Comparison of ENCODE assay signal across 20 mouse cellular contexts in the genomic region with DNA sequence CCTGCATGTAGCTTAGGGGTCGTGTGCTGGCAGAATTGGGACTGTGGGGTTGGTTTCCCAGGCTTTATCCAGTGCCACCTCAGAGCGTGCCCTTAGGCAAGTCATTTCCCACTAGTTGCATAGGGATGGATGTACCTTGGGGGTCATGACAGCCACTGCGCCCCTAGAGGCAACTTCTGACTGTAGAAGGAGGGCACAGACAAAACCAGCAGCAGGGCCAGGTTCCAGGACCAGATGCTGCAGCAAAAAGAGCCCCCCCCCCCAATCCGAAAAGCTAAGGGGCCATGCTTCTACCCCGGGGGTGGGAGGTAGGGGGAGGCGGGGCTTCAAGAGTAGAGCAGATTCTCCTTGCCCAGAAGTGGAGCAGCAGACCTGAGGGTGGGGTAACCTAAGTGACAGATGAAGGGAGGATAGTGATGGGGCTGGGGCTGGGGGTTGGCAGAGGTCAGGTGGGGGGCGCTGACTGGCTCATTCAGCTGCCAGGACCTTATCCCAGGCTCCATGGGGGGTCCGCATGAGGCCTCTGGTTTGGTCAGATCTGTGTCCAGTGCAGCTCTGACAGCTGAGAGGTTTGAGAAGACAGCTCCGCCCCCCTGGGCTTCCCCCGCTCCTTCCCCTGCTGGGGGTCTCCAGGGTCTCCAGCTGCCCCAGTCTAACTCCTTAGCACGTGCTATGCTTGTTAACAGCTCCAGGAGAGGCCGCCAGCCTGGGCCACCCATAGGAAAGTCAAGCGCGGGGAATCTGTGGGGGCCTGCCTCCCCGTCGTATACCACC. TPM values are rescaled to one million over a fixed set of nuclear protein-coding genes. Genes with fewer than 3 reads are reported as not detected.
DNase-seq lines count a peak whose midpoint lies in the region; ATAC-seq and TF ChIP-seq lines count a peak whose summit lies in the region.
"Had no signal": no experiment of that assay in that cellular context is flagged by ENCODE, and none has a peak within 500 bp of the region (broad histone marks: within the 10 kb centered on the region; RNA-seq: fewer than 3 reads in every experiment).

No protein-coding gene starts in this region.

- peaks cover 95% of the 10 kb centered on the region for H3K27me3 ChIP-seq in midbrain, embryonic 12.5 days
- peaks cover 7% of the 10 kb centered on the region for H3K27me3 ChIP-seq in midbrain, embryonic 16.5 days (ENCODE audit: control insufficient read depth, insufficient read depth, low read depth, low read length)
- no peaks in the 10 kb centered on the region for H3K27me3 ChIP-seq in stomach, postnatal 0 days (ENCODE audit: control insufficient read depth, insufficient read depth, low read length)

- H3K4me2 ChIP-seq in midbrain, embryonic 12.5 days (replicated peaks): no peak overlapping the region
- H3K4me2 ChIP-seq in midbrain, embryonic 16.5 days (ENCODE audit: low read length): no peak overlapping the region
- no peak overlapping the region for H3K4me2 ChIP-seq in stomach, postnatal 0 days (replicated peaks; ENCODE audit: low read depth)
- H3K4me2 ChIP-seq: embryonic facial prominence, embryonic 15.5 days; forebrain, embryonic 13.5 days; liver, embryonic 11.5 days had no signal

- no peaks in the 10 kb centered on the region for H3K9me3 ChIP-seq in midbrain, embryonic 12.5 days
- H3K9me3 ChIP-seq in midbrain, embryonic 16.5 days (replicated peaks; ENCODE audit: control insufficient read depth, low read length, poor library complexity, severe bottlenecking): no peaks in the 10 kb centered on the region
- no peaks in the 10 kb centered on the region for H3K9me3 ChIP-seq in stomach, postnatal 0 days (ENCODE audit: control insufficient read depth, low read length)
- H3K9me3 ChIP-seq: embryonic facial prominence, embryonic 15.5 days; forebrain, embryonic 13.5 days had no signal

- no peak for TF ChIP-seq EP300 in stomach, postnatal 0 days (optimal IDR thresholded peaks at IDR 0.05)

- 0 out of 2 replicates have a peak, but pooled peaks have one; percentile 7 for ATAC-seq in midbrain, embryonic 12.5 days (ENCODE audit: low FRiP score, low read depth)
- no peak for ATAC-seq in midbrain, embryonic 16.5 days
- no peak for ATAC-seq in stomach, postnatal 0 days (ENCODE audit: low FRiP score, low TSS enrichment)
- ATAC-seq: forebrain, embryonic 13.5 days; intestine, embryonic 16.5 days had no signal

- H3K9ac ChIP-seq in midbrain, embryonic 12.5 days (replicated peaks): no peak overlapping the region
- no peak overlapping the region for H3K9ac ChIP-seq in midbrain, embryonic 16.5 days (ENCODE audit: low read depth, low read length)
- H3K9ac ChIP-seq in stomach, postnatal 0 days (ENCODE audit: low read length): no peak overlapping the region
- H3K9ac ChIP-seq: embryonic facial prominence, embryonic 15.5 days; forebrain, embryonic 13.5 days had no signal

- peaks cover 65% of the 10 kb centered on the region for H3K4me1 ChIP-seq in midbrain, embryonic 12.5 days
- peaks cover 29% of the 10 kb centered on the region for H3K4me1 ChIP-seq in midbrain, embryonic 16.5 days (ENCODE audit: control insufficient read depth, insufficient read depth, low read length)
- no peaks in the 10 kb centered on the region for H3K4me1 ChIP-seq in stomach, postnatal 0 days (replicated peaks; ENCODE audit: control insufficient read depth, insufficient read depth)

- TF ChIP-seq CTCF in layer of hippocampus, adult 2 months (conservative IDR thresholded peaks at IDR 0.05): peak; percentile 25
- peak; percentile 29; the same call in 1 of the 2 replicates for TF ChIP-seq CTCF in stomach, postnatal 0 days (IDR thresholded peaks at IDR 0.05; ENCODE audit: low read depth)

- 29% methylated on average over 14 of the region's 16 CpGs for WGBS in midbrain, embryonic 12.5 days
- WGBS in midbrain, embryonic 16.5 days: 28% methylated on average over 15 of the region's 16 CpGs
- 39% methylated on average over 15 of the region's 16 CpGs for WGBS in stomach, postnatal 0 days

- no peak overlapping the region for H3K4me3 ChIP-seq in layer of hippocampus, adult 2 months
- no peak overlapping the region for H3K4me3 ChIP-seq in midbrain, embryonic 12.5 days
- no peak overlapping the region for H3K4me3 ChIP-seq in midbrain, embryonic 16.5 days (ENCODE audit: low read depth, low read length)
- H3K4me3 ChIP-seq in stomach, postnatal 0 days (ENCODE audit: low read depth, low read length): no peak overlapping the region
- H3K4me3 ChIP-seq: embryonic facial prominence, embryonic 15.5 days; forebrain, embryonic 13.5 days had no signal

- DNase-seq in layer of hippocampus, adult 2 months (ENCODE audit: low spot score in 2 of 2): no peak
- DNase-seq in layer of hippocampus, postnatal 14 days (ENCODE audit: low spot score in 2 of 2): no peak
- peak; percentile 34 for DNase-seq in ZHBTc4 (ENCODE audit: low read depth, low spot score)
- DNase-seq in stomach, postnatal 0 days (ENCODE audit: low spot score): no peak
- DNase-seq in thymus, postnatal 36 days: no peak
- DNase-seq: cerebellum, adult 11-12 months; heart, adult 11 months; kidney, postnatal 14 days; layer of hippocampus, adult 9-11 months had no signal

- no peak overlapping the region for H3K27ac ChIP-seq in layer of hippocampus, adult 2 months
- H3K27ac ChIP-seq in midbrain, embryonic 12.5 days (replicated peaks): 0 out of 2 replicates have a peak overlapping the region, but pooled peaks have one; percentile 8
- no peak overlapping the region for H3K27ac ChIP-seq in midbrain, embryonic 16.5 days (ENCODE audit: low read length)
- no peak overlapping the region for H3K27ac ChIP-seq in stomach, postnatal 0 days (replicated peaks)
- H3K27ac ChIP-seq: embryonic facial prominence, embryonic 15.5 days; forebrain, embryonic 13.5 days had no signal

- H3K36me3 ChIP-seq in midbrain, embryonic 12.5 days: no peaks in the 10 kb centered on the region
- H3K36me3 ChIP-seq in midbrain, embryonic 16.5 days (ENCODE audit: control insufficient read depth, insufficient read depth, low read length): no peaks in the 10 kb centered on the region
- no peaks in the 10 kb centered on the region for H3K36me3 ChIP-seq in stomach, postnatal 0 days (ENCODE audit: control insufficient read depth, insufficient read depth, low read length)
- H3K36me3 ChIP-seq: embryonic facial prominence, embryonic 15.5 days had no signal

RNA-seq across cellular contexts. Expression of a gene that starts 13.1 kb away (rescaled TPM):
- total RNA-seq in layer of hippocampus, adult 2 months (2021): 1 to 10 TPM; 1.4 to 2.7 TPM
- 1 to 10 TPM; 5.7 to 7.5 TPM for total RNA-seq in layer of hippocampus, postnatal 14 days (2021)
- polyA plus RNA-seq in midbrain, embryonic 12.5 days (2016; fragmentation: Nextera tagmentation; extraction: Ambion mirVana): 10.9 and 11.6 TPM in 2 replicates
- polyA plus RNA-seq in midbrain, embryonic 16.5 days (2015; fragmentation: Nextera tagmentation; extraction: Ambion mirVana): 18.4 and 20.7 TPM in 2 replicates
- polyA plus RNA-seq in stomach, postnatal 0 days (2015; fragmentation: Nextera tagmentation; extraction: Ambion mirVana): 0.11 and 0.16 TPM in 2 replicates
- total RNA-seq: common myeloid progenitor, adult 5-6 weeks; gastrocnemius, adult 18-20 months; hematopoietic stem cell, adult 5-6 weeks; megakaryocyte, adult 5-6 weeks had no signal
- polyA plus RNA-seq: heart, embryonic 14.5 days had no signal

Comparison
In these comparisons a context has a peak if more than half of its experiments do, and no peak if none do; other contexts are left out.
1. RNA of a gene that starts 13.1 kb away (polyA plus RNA-seq): 18.4 to 20.7 TPM in midbrain, embryonic 16.5 days and 10.9 to 11.6 TPM in midbrain, embryonic 12.5 days; 0.11 to 0.16 TPM in stomach, postnatal 0 days; every median in the first group is over 10 times any median in the second.